Mouse (Mus musculus): ENCODE measurements around the gene Dlec1.

DNA sequence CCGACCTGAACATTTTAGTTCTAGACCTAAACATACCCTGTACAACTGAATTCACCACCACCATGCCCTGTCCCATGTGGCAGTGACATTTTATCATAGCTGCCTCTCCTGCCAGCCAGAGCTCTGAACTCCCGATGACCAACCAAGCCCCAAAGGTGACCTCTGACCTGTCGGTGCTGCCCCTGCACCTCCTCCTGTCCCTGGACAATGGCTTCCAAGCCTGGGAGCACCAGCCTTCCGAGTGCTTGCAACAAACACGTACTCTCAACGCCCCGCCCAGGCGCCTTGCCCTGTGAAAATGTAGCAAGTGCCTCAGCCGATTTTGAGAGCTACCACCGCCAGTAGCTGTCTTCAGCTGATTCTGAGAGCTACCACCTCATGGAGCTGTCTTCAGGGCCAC is 42.9 kb downstream of the Dlec1 start:
- TF ChIP-seq CTCF (IDR thresholded peaks at IDR 0.05) (no peak), EP300 (IDR thresholded peaks at IDR 0.05) (no peak)

All from lung, postnatal 0 days (tissue).